Mouse (Mus musculus): ENCODE results near the gene Pes1. TPM values are rescaled to one million over a fixed set of nuclear protein-coding genes. Genes with fewer than 3 reads are reported as not detected.

The Pes1 gene
- polyA plus RNA-seq, 1 experiment from 2014 or later = 55.2 TPM

DNA sequence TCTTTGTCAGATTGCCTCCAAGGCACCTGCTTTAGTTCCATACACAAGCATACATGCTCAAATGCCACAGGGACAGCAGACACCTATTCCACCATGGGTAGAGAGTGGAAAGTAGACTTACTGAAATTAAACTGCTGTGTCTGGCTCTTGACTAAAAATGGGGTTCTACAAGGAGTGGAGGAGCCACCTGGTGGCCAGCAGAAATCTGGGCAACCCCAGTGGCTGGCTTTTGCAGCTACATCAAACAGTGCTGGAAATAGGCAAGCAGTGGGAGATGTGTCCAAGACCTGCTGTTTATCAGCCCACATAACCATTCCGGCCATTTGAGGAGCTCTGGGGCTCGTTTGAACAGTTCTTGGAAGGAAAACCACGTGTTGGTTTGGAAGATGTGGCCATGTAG is 6.1 kb downstream of the Pes1 start:
- H3K36me3 ChIP-seq = peaks cover 58% of the 10 kb centered on the region
- H3K9ac ChIP-seq = no peak overlapping the region
- no peaks in the 10 kb centered on the region for H3K9me3 ChIP-seq
- H3K4me3 ChIP-seq = no peak overlapping the region
- ATAC-seq (ENCODE audit: low FRiP score, low read depth) = no peak
- no peak overlapping the region for H3K4me2 ChIP-seq
- 90% methylated on average over 3 of the region's 3 CpGs for whole genome bisulfite sequencing
- peaks cover 13% of the 10 kb centered on the region for H3K4me1 ChIP-seq (replicated peaks)
- no peaks in the 10 kb centered on the region for H3K27me3 ChIP-seq
- no peak overlapping the region for H3K27ac ChIP-seq (replicated peaks)

DNA sequence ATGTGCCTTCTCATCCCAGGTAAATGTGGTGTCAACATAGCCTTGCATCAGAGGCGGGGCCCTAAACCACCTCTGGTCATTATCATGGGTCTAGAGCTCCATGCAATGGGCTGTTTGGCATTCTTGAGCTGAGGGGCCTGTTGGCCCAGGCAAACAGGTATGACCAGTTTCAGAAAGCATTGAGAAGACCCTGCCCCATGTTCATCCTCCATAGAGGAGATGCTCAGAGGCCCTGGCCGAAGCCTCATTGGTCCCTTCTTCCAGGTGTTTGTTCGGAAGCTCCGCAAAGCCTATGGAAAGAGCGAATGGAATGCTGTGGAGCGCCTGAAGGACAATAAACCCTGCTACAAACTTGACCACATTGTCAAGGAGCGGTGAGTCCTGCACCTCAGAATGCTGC is 6.6 kb downstream of the Pes1 start:
- ATAC-seq (ENCODE audit: low FRiP score, low read depth) = no peak
- peaks cover 63% of the 10 kb centered on the region for H3K36me3 ChIP-seq
- WGBS = 95% methylated on average over 7 of the region's 7 CpGs

DNA sequence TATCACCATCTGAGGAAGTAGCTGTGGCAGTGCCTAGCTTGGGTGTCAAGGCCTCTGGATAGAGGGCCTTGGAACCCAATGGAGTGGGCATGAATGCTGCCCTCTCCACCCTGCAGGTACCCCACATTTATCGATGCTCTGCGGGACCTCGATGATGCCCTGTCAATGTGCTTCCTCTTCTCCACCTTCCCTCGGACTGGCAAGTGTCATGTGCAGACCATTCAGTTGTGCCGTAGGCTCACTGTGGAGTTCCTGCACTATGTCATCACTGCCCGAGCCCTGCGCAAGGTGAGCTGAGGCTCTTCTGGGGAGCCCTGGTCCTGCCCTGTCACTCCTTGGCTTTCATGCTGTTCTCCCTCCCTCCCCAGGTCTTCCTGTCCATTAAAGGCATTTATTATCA is 9.3 kb downstream of the Pes1 start:
- no peak overlapping the region for H3K4me3 ChIP-seq
- no peaks in the 10 kb centered on the region for H3K27me3 ChIP-seq
- no peak for ATAC-seq (ENCODE audit: low FRiP score, low read depth)
- no peak overlapping the region for H3K4me2 ChIP-seq
- H3K27ac ChIP-seq (replicated peaks) = no peak overlapping the region
- no peak overlapping the region for H3K9ac ChIP-seq
- H3K9me3 ChIP-seq = no peaks in the 10 kb centered on the region
- 96% methylated on average over 7 of the region's 7 CpGs for WGBS
- peaks cover 85% of the 10 kb centered on the region for H3K36me3 ChIP-seq
- no peaks in the 10 kb centered on the region for H3K4me1 ChIP-seq (replicated peaks)

More for the DNA sequence above, 6.6 kb downstream of the Pes1 start:
- Histone ChIP-seq H3K9ac (no peak overlapping the region), H3K27ac (replicated peaks) (no peak overlapping the region), H3K4me2 (no peak overlapping the region), H3K9me3 (no peaks in the 10 kb centered on the region), H3K4me1 (replicated peaks) (peaks cover 8% of the 10 kb centered on the region; the same call in 1 of the 2 replicates), H3K4me3 (no peak overlapping the region), H3K27me3 (no peaks in the 10 kb centered on the region)

DNA sequence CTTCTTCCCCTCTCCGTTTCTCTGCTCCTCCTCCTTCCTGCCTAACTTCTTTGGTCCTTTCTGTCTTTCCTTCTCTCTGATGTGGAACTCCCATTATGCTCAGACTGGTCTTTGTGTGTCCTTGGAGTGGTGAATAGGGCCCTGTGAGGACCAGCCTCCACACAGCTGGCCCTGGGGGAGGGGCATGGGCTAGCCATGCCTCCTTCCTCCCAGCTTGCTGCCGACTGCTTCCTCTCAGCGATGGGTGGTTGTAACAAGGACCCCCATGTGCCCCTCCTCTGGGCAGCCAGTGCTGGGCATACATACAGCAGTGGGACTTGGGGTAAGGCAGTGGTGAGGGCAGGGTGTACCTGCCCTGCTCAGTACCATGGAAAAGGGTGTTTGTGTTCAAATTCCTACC is 10.5 kb downstream of the Pes1 start:
- Histone ChIP-seq H3K36me3 (peaks cover 90% of the 10 kb centered on the region), H3K9ac (no peak overlapping the region), H3K4me2 (no peak overlapping the region), H3K4me1 (replicated peaks) (no peaks in the 10 kb centered on the region), H3K9me3 (no peaks in the 10 kb centered on the region), H3K27me3 (no peaks in the 10 kb centered on the region), H3K27ac (replicated peaks) (no peak overlapping the region), H3K4me3 (no peak overlapping the region)
- ATAC-seq (ENCODE audit: low FRiP score, low read depth) = no peak
- WGBS = 57% methylated on average over 3 of the region's 3 CpGs

DNA sequence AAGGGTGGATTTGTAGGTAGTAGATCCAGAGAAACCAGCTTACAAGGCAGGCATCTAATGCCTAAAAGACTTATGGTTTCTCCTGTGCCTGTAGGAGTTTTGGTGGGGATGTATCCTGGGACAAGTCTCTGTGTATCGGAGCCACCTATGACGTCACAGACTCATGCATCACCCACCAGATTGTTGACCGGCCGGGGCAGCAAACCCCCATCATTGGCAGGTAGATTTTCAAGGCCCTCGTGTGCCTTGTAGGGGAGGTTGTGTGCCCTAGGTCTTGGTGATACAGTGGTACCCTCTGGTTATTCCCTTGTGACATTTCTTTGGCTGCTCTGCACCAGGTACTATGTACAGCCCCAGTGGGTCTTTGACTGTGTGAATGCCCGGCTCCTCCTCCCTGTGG is 12.9 kb downstream of the Pes1 start, which contains the start of gene 4930556J24Rik:
4930556J24Rik (minus strand) TSS at position 101 of the 400 bp plus-strand sequence.
- Histone ChIP-seq H3K36me3 (peaks cover 85% of the 10 kb centered on the region), H3K27me3 (no peaks in the 10 kb centered on the region), H3K27ac (replicated peaks) (no peak within 1 kb of the TSS), H3K9ac (no peak within 1 kb of the TSS), H3K4me2 (no peak within 1 kb of the TSS), H3K4me3 (no peak within 1 kb of the TSS), H3K4me1 (replicated peaks) (no peaks in the 10 kb centered on the region), H3K9me3 (no peaks in the 10 kb centered on the region)
- WGBS = 94% methylated on average over 6 of the region's 6 CpGs
- ATAC-seq (ENCODE audit: low FRiP score, low read depth) = no peak

DNA sequence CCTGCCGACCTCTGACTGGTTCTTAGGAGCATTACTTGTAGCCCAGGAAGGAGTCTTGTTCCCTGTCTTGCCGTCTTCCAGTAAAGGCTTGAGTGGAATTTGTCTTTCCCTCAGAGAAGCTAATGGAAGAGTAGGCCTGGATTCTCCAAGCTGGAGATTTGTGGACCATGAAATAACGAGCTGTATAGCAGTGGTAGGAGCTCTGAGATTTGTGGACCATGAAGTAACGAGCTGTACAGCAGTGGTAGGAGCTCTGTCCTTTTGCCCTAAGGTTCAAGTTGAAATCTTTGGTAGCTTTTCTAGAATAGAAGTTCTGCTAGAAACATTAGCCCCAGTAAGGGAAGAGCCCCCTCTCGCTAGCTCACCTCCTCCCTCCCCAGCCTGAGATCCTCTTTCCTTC is 14.6 kb downstream of the Pes1 start:
- 95% methylated on average over 5 of the region's 5 CpGs for WGBS
- H3K4me3 ChIP-seq = no peak overlapping the region
- H3K36me3 ChIP-seq = peaks cover 70% of the 10 kb centered on the region
- no peaks in the 10 kb centered on the region for H3K9me3 ChIP-seq
- no peaks in the 10 kb centered on the region for H3K27me3 ChIP-seq
- H3K27ac ChIP-seq (replicated peaks) = no peak overlapping the region
- peaks cover 7% of the 10 kb centered on the region for H3K4me1 ChIP-seq (replicated peaks)
- H3K4me2 ChIP-seq = no peak overlapping the region
- ATAC-seq (ENCODE audit: low FRiP score, low read depth) = no peak
- no peak overlapping the region for H3K9ac ChIP-seq

DNA sequence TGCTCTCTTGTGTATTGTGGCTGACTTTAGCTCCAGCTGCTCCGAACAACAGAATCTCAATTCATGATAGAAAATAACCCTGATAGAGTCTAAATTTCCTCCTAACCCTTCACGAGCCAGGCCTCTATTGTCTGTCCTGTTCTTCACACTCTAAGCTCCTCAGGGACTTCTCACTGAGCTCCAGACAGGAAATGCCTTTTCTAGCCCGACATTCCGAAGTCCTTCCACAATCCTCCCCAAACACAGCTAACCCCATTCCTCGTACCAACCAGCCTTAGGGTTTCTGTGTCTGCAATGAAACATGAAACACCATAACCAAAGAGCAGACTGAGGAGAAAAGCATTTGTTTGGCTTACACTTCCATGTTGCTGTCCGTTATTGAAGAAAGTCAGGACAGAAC is 17.8 kb downstream of the Pes1 start:
- 75% methylated on average over 6 of the region's 6 CpGs for WGBS
- Histone ChIP-seq H3K9ac (no peak overlapping the region), H3K9me3 (no peaks in the 10 kb centered on the region), H3K4me2 (no peak overlapping the region), H3K4me3 (no peak overlapping the region), H3K36me3 (peaks cover 39% of the 10 kb centered on the region), H3K27me3 (0 out of 2 replicates have a peak, but pooled peaks cover 2% of the 10 kb centered on the region), H3K4me1 (replicated peaks) (peaks cover 12% of the 10 kb centered on the region), H3K27ac (replicated peaks) (no peak overlapping the region)
- ATAC-seq (ENCODE audit: low FRiP score, low read depth) = no peak

DNA sequence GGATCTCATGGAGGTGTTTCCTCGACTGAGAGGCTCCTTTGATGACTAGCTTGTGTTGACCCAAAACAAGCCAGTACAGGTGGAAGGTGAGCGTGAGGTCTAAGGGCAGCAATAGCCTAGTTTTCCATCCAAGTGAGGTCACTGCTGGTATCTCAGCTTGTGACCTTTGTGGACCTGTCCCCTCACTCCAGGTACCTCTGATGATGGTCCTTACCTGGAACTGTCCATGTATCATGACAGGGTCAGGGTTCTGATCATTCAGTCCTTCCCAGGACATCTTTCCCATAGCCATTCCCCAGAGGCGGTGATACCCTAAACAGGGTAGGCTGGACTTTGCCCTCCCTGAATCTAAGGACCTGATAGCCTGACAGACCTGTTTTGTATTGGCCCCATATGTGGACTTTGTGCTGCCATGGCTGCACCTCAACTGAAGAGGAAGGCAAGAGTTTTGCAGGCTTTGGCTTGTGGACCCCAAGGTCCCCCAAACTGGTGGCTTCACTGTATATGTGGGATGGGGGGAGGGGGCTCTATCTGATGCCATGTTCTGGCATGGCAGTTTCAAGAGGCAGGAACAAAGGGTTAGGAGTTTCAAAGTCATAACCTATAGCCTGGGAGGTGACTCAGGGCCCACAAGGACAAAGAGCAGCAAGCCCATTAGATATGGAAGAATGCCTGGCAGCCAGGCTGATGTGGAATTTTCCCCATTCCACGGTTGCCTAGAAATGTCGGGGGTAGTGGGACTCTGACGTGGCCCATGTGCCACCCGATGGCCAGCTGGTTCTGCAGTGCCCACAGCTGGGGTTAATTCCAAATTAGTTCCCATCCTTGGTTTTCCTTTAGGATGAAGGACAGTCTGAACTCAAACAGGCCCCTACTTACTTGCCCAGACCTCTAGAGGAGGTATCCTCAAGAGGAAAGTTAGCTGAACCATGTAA is 18.8 kb downstream of the Pes1 start:
- Histone ChIP-seq H3K27ac (replicated peaks) (0 out of 2 replicates have a peak overlapping the region, but pooled peaks have one; percentile 42), H3K4me3 (peak overlapping the region; percentile 47; the same call in 1 of the 2 replicates), H3K9ac (peak overlapping the region; percentile 53; the same call in 1 of the 2 replicates), H3K9me3 (no peaks in the 10 kb centered on the region), H3K36me3 (peaks cover 33% of the 10 kb centered on the region), H3K27me3 (0 out of 2 replicates have a peak, but pooled peaks cover 2% of the 10 kb centered on the region), H3K4me2 (peak overlapping the region; percentile 75), H3K4me1 (replicated peaks) (peaks cover 12% of the 10 kb centered on the region)
- no peak for ATAC-seq (ENCODE audit: low FRiP score, low read depth)
- 69% methylated on average over 7 of the region's 7 CpGs for WGBS

DNA sequence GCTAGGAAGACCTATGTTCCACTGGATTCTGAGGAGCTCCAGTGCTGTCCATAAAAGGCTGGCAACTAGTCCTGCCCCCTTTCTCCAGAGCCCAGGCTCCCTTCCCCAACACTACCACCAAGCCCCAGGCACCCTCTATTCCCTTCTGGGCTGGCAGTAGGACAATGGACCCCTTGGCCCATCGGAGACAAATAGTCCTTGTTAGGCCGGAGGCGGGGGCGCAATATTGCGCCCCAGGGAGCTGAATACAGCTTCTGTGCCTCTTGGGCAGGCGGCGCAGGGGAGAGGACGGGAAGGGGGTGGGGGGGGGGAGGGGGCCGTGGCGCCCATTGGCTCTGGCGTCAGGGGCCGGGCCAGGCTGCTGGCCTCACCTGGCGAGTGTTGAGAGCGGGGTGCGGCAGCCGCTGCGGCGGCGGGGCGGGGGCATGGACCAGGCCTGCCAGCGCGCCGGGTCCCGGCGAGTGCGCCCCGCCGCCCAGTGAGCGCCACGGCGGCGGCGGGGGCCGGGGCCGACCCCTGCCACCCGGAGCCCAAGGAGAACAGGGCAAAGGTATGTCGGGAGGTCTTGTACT is 19.6 kb downstream of the Pes1 start, which contains the start of gene Gal3st1:
Gal3st1 (plus strand) TSS at position 346 of the 572 bp plus-strand sequence.
- peak; percentile 64; the same call in 1 of the 2 replicates for ATAC-seq (ENCODE audit: low FRiP score, low read depth)
- H3K27ac ChIP-seq (replicated peaks) = peak within 1 kb of the TSS; percentile 42; the same call in 1 of the 2 replicates
- 0 out of 2 replicates have a peak, but pooled peaks cover 2% of the 10 kb centered on the region for H3K27me3 ChIP-seq
- 0% methylated on average over 18 of the region's 37 CpGs for WGBS
- peak within 1 kb of the TSS; percentile 53 for H3K9ac ChIP-seq
- peak within 1 kb of the TSS; percentile 75 for H3K4me2 ChIP-seq
- no peaks in the 10 kb centered on the region for H3K9me3 ChIP-seq
- peak within 1 kb of the TSS; percentile 47 for H3K4me3 ChIP-seq
- H3K4me1 ChIP-seq (replicated peaks) = peaks cover 12% of the 10 kb centered on the region
- H3K36me3 ChIP-seq = peaks cover 25% of the 10 kb centered on the region

DNA sequence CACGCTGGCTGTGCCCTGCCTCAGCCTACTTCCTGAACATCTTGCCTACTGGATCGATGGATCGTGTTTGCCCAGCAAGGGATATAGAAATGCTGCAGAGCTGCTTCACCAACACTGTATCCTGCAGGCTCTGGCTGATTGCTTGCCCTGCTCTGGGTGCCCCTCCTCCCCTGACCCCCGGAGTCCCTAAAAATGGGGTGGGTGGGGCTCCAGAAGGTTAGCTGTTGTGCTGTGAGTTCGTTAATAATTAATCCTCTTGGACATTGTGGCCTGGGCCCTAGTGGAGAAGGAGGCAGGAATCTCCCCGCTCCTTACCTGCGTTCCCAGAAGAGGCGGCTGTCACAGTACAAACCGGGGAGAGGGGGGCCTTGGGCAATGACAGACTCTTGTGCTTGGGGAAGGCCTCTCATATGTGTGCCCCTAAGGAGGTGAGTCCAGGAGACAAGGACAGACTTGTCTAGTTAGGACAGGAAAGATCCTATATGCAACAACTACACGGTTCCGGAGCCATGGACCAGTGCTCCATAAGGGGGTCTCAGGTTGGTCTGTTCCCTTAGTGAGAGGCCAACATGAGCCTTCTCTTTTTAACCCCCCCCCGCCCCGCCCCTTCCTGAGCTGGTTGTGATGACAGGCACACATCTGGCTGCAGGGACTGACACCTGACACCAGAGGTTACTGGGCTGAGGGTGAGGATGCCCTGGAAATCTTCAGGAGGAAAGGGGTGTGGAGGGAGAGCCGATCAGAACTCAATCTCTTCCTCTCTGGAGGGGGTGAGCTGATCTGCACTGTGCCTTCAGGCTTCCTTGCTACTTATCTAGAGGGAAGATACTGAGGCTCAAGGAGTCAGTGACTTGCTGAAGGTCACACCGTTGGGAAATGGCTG is 20.3 kb downstream of the Pes1 start:
- Histone ChIP-seq H3K4me3 (peak overlapping the region; percentile 47), H3K9ac (peak overlapping the region; percentile 53), H3K27me3 (0 out of 2 replicates have a peak, but pooled peaks cover 2% of the 10 kb centered on the region), H3K36me3 (peaks cover 18% of the 10 kb centered on the region), H3K27ac (replicated peaks) (peak overlapping the region; percentile 25; the same call in 1 of the 2 replicates), H3K9me3 (no peaks in the 10 kb centered on the region), H3K4me1 (replicated peaks) (peaks cover 12% of the 10 kb centered on the region), H3K4me2 (peak overlapping the region; percentile 75)
- peak; percentile 71 for ATAC-seq (ENCODE audit: low FRiP score, low read depth)
- WGBS = 9% methylated on average over 15 of the region's 15 CpGs

DNA sequence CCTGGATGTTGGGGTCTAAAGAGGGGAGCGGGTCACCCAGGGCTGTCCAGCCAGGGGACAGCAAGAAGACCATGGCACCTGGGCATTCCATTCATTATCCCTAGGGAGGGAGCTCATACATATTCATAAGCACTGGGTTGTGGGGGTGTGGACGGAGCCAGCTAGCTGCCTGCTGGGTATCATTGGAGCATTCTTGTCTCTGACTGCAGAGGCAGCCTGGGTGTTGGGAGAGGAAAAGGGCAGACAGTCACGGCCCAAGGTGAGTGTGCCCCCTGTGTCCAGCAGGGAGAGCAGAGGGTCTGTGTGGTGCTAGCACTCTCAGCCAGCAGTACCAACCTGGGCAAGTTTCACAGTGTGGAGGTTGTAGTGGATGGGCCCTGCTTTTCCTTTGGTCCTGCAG is 26.0 kb downstream of the Pes1 start:
- WGBS = 33% methylated on average over 3 of the region's 3 CpGs
- H3K4me1 ChIP-seq (replicated peaks) = no peaks in the 10 kb centered on the region
- H3K27ac ChIP-seq (replicated peaks) = no peak overlapping the region
- H3K27me3 ChIP-seq = no peaks in the 10 kb centered on the region
- H3K4me2 ChIP-seq = no peak overlapping the region
- no peak overlapping the region for H3K4me3 ChIP-seq
- H3K9ac ChIP-seq = no peak overlapping the region
- H3K36me3 ChIP-seq = no peaks in the 10 kb centered on the region
- no peaks in the 10 kb centered on the region for H3K9me3 ChIP-seq
- no peak for ATAC-seq (ENCODE audit: low FRiP score, low read depth)
